Mouse (Mus musculus): ENCODE results near the gene Ppp1r21. TPM values are rescaled to one million over a fixed set of nuclear protein-coding genes. Genes with fewer than 3 reads are reported as not detected.

Gene Ppp1r21
- polyA plus RNA-seq, 2 experiments: 25.1 to 35.7 TPM

GRCm38 (mm10) chr17:88484951-88485350 is 45.0 kb upstream of the Ppp1r21 start:
- DNase-seq (ENCODE audit: low spot score) (no peak), ATAC-seq (ENCODE audit: low FRiP score, low read depth) (no peak)
- TF ChIP-seq POLR2A (IDR thresholded peaks at IDR 0.05; ENCODE audit: borderline replicate concordance, extremely low read depth, insufficient read depth, insufficient read length): no peak
- Histone ChIP-seq H3K27me3 (ENCODE audit: control insufficient read depth, insufficient read depth, low read length) (no peaks in the 10 kb centered on the region), H3K36me3 (ENCODE audit: control insufficient read depth, insufficient read depth, low read length) (peaks cover 5% of the 10 kb centered on the region), H3K9ac (ENCODE audit: low read depth, low read length, severe bottlenecking) (no peak overlapping the region), H3K9me3 (ENCODE audit: control insufficient read depth, low read length) (no peaks in the 10 kb centered on the region), H3K4me2 (replicated peaks; ENCODE audit: low read depth, low read length, severe bottlenecking) (no peak overlapping the region), H3K27ac (replicated peaks; ENCODE audit: low read depth, low read length) (no peak overlapping the region), H3K4me3 (replicated peaks; ENCODE audit: low read length) (no peak overlapping the region), H3K4me1 (ENCODE audit: control insufficient read depth, insufficient read depth, low read length) (no peaks in the 10 kb centered on the region)
- 96% methylated on average over 1 of the region's 1 CpGs for WGBS

GRCm38 (mm10) chr17:88490546-88490945 is 39.4 kb upstream of the Ppp1r21 start:
- Histone ChIP-seq H3K27ac (replicated peaks; ENCODE audit: low read depth, low read length) (no peak overlapping the region), H3K4me2 (replicated peaks; ENCODE audit: low read depth, low read length, severe bottlenecking) (no peak overlapping the region), H3K36me3 (ENCODE audit: control insufficient read depth, insufficient read depth, low read length) (peaks cover 10% of the 10 kb centered on the region), H3K9ac (ENCODE audit: low read depth, low read length, severe bottlenecking) (no peak overlapping the region), H3K9me3 (ENCODE audit: control insufficient read depth, low read length) (no peaks in the 10 kb centered on the region), H3K4me3 (replicated peaks; ENCODE audit: low read length) (no peak overlapping the region), H3K4me1 (ENCODE audit: control insufficient read depth, insufficient read depth, low read length) (no peaks in the 10 kb centered on the region), H3K27me3 (ENCODE audit: control insufficient read depth, insufficient read depth, low read length) (no peaks in the 10 kb centered on the region)
- ATAC-seq (ENCODE audit: low FRiP score, low read depth) (no peak), DNase-seq (ENCODE audit: low spot score) (no peak)
- TF ChIP-seq POLR2A (IDR thresholded peaks at IDR 0.05; ENCODE audit: borderline replicate concordance, extremely low read depth, insufficient read depth, insufficient read length): no peak
- 91% methylated on average over 10 of the region's 10 CpGs for WGBS

GRCm38 (mm10) chr17:88491366-88492106 is 38.4 kb upstream of the Ppp1r21 start:
- no peak for TF ChIP-seq POLR2A (IDR thresholded peaks at IDR 0.05; ENCODE audit: borderline replicate concordance, extremely low read depth, insufficient read depth, insufficient read length)
- Histone ChIP-seq H3K4me3 (replicated peaks; ENCODE audit: low read length) (no peak overlapping the region), H3K9me3 (ENCODE audit: control insufficient read depth, low read length) (no peaks in the 10 kb centered on the region), H3K36me3 (ENCODE audit: control insufficient read depth, insufficient read depth, low read length) (peaks cover 9% of the 10 kb centered on the region), H3K4me1 (ENCODE audit: control insufficient read depth, insufficient read depth, low read length) (no peaks in the 10 kb centered on the region), H3K9ac (ENCODE audit: low read depth, low read length, severe bottlenecking) (no peak overlapping the region), H3K4me2 (replicated peaks; ENCODE audit: low read depth, low read length, severe bottlenecking) (no peak overlapping the region), H3K27me3 (ENCODE audit: control insufficient read depth, insufficient read depth, low read length) (no peaks in the 10 kb centered on the region), H3K27ac (replicated peaks; ENCODE audit: low read depth, low read length) (no peak overlapping the region)
- ATAC-seq (ENCODE audit: low FRiP score, low read depth) (no peak), DNase-seq (ENCODE audit: low spot score) (no peak)
- 94% methylated on average over 13 of the region's 13 CpGs for WGBS

GRCm38 (mm10) chr17:88492107-88492460 is 37.8 kb upstream of the Ppp1r21 start:
- WGBS: 93% methylated on average over 5 of the region's 5 CpGs
- TF ChIP-seq POLR2A (IDR thresholded peaks at IDR 0.05; ENCODE audit: borderline replicate concordance, extremely low read depth, insufficient read depth, insufficient read length): no peak
- Histone ChIP-seq H3K9me3 (ENCODE audit: control insufficient read depth, low read length) (no peaks in the 10 kb centered on the region), H3K36me3 (ENCODE audit: control insufficient read depth, insufficient read depth, low read length) (peaks cover 5% of the 10 kb centered on the region; the same call in 1 of the 2 replicates), H3K27ac (replicated peaks; ENCODE audit: low read depth, low read length) (no peak overlapping the region), H3K4me3 (replicated peaks; ENCODE audit: low read length) (no peak overlapping the region), H3K4me2 (replicated peaks; ENCODE audit: low read depth, low read length, severe bottlenecking) (no peak overlapping the region), H3K27me3 (ENCODE audit: control insufficient read depth, insufficient read depth, low read length) (no peaks in the 10 kb centered on the region), H3K9ac (ENCODE audit: low read depth, low read length, severe bottlenecking) (no peak overlapping the region), H3K4me1 (ENCODE audit: control insufficient read depth, insufficient read depth, low read length) (no peaks in the 10 kb centered on the region)
- DNase-seq (ENCODE audit: low spot score): no peak
- ATAC-seq (ENCODE audit: low FRiP score, low read depth): no peak

- no peak for TF ChIP-seq POLR2A (IDR thresholded peaks at IDR 0.05; ENCODE audit: borderline replicate concordance, extremely low read depth, insufficient read depth, insufficient read length)
- Histone ChIP-seq H3K9ac (ENCODE audit: low read depth, low read length, severe bottlenecking) (no peak overlapping the region), H3K4me1 (ENCODE audit: control insufficient read depth, insufficient read depth, low read length) (no peaks in the 10 kb centered on the region), H3K9me3 (ENCODE audit: control insufficient read depth, low read length) (no peaks in the 10 kb centered on the region), H3K4me3 (replicated peaks; ENCODE audit: low read length) (no peak overlapping the region), H3K27ac (replicated peaks; ENCODE audit: low read depth, low read length) (no peak overlapping the region), H3K36me3 (ENCODE audit: control insufficient read depth, insufficient read depth, low read length) (peaks cover 5% of the 10 kb centered on the region; the same call in 1 of the 2 replicates), H3K27me3 (ENCODE audit: control insufficient read depth, insufficient read depth, low read length) (no peaks in the 10 kb centered on the region), H3K4me2 (replicated peaks; ENCODE audit: low read depth, low read length, severe bottlenecking) (no peak overlapping the region)
- no peak for ATAC-seq (ENCODE audit: low FRiP score, low read depth)
- no peak for DNase-seq (ENCODE audit: low spot score)
- WGBS: 88% methylated on average over 9 of the region's 9 CpGs
Observed at GRCm38 (mm10) chr17:88493551-88493950, 36.4 kb upstream of the Ppp1r21 start.
